Mouse (Mus musculus): Measurements from ENCODE around the gene Med12l. TPM values are rescaled to one million over a fixed set of nuclear protein-coding genes. Genes with fewer than 3 reads are reported as not detected.

Gene Med12l
- polyA plus RNA-seq, 1 experiment from 2014 or later, result 3.6 TPM

DNA sequence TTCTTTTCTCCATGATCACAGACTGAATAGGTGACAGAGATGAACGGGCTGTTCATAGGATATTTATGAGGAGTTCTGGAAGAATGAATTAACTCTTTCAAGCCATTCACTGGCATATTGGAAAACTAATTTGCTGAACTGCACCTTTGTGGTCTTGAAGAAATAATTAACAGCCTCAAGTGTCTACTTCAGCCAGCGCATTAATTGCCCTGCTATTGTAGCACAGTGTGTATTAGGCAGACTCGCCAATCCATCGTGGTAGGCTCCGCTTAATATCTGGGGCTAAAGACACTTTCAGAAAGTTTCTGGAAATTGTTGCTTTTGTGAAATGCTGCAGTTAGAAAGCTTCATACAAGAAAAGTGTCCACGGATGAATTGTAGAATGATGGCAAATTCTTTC is 35.9 kb downstream of the Med12l start:
- DNase-seq (ENCODE audit: low spot score), result no peak
- H3K4me3 ChIP-seq (ENCODE audit: low read depth, low read length), result no peak overlapping the region
- H3K9ac ChIP-seq (ENCODE audit: low read depth, low read length), result no peak overlapping the region
- H3K27ac ChIP-seq (ENCODE audit: low read depth, low read length), result no peak overlapping the region
- 91% methylated on average over 6 of the region's 6 CpGs for WGBS
- ATAC-seq (replicated peaks; ENCODE audit: low FRiP score), result no peak
- H3K4me2 ChIP-seq, result no peak overlapping the region
- no peaks in the 10 kb centered on the region for H3K9me3 ChIP-seq (ENCODE audit: control insufficient read depth, low read length)
- H3K36me3 ChIP-seq (ENCODE audit: control insufficient read depth, insufficient read depth, low read length), result no peaks in the 10 kb centered on the region
- no peaks in the 10 kb centered on the region for H3K27me3 ChIP-seq (replicated peaks; ENCODE audit: control insufficient read depth, insufficient read depth, low read length)
- no peaks in the 10 kb centered on the region for H3K4me1 ChIP-seq (replicated peaks; ENCODE audit: control insufficient read depth, insufficient read depth, low read length)

DNA sequence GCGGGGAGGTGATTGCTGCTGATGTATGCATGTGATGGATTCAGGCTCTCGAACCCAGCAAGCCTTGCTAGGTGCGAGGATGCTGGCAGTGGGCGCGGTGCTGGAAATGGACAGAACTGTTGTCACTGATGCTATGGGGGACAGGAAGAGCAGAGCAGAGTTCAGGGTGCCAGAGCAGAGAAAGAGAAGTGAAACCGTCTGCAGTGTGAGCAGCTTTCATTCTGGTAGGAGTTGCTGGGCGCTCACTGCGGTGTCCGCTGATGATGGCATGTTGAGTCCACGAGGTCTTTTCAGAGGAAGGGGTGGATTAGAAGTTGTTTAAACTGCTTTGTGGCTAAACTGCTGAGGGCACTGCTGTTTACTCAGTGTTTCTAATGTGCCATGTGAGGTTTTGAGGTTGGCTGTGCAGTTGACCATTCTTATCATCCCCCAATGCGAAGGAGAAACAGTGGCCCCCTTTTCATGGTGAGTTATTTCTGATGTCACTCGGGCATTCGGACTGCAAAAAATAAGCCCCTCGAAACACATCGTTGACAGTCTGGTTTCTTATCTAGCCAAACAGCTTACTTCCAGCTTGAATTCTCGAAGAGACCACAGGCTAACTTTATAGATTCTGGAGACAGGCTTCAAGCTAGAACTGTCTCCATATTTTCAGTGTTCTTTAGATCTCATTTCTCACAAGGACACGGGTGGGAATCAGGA is 49.4 kb downstream of the Med12l start:
- Histone ChIP-seq H3K4me1 (replicated peaks; ENCODE audit: control insufficient read depth, insufficient read depth, low read length) (peaks cover 26% of the 10 kb centered on the region), H3K27ac (ENCODE audit: low read depth, low read length) (peak overlapping the region; percentile 77), H3K27me3 (replicated peaks; ENCODE audit: control insufficient read depth, insufficient read depth, low read length) (no peaks in the 10 kb centered on the region), H3K9me3 (ENCODE audit: control insufficient read depth, low read length) (no peaks in the 10 kb centered on the region), H3K9ac (ENCODE audit: low read depth, low read length) (no peak overlapping the region; the same call in 1 of the 2 replicates), H3K4me3 (ENCODE audit: low read depth, low read length) (no peak overlapping the region), H3K4me2 (peak overlapping the region; percentile 43), H3K36me3 (ENCODE audit: control insufficient read depth, insufficient read depth, low read length) (no peaks in the 10 kb centered on the region)
- ATAC-seq (replicated peaks; ENCODE audit: low FRiP score), result no peak
- DNase-seq (ENCODE audit: low spot score), result no peak
- WGBS, result 41% methylated on average over 17 of the region's 17 CpGs

DNA sequence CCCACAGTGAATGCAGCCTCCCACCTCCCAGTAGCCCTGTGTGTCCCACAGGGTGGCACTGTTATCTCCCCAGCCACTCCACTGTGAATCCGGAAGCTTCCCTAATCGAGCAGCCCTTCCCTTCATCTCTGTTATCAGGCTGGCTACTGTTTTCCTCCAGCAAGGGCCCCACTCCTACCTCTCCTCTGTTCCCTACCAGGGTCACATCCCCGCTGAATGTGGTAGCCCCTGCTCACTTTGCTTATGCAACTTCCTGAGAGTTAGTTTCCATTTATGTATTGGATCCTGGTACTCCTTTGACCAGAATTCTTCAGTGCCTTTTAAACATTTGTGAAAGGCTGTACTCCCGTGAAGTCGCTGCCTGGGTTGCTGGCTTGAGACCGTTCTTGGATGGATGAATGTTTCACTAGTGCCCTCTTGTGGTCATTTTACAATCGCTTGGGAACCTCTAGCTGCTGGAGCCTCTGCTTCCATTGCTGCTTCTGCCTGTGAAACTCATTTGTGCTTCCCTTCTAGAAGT is 53.5 kb downstream of the Med12l start:
- H3K4me1 ChIP-seq (replicated peaks; ENCODE audit: control insufficient read depth, insufficient read depth, low read length), result peaks cover 38% of the 10 kb centered on the region
- peak overlapping the region; percentile 61 for H3K4me2 ChIP-seq
- peak overlapping the region; percentile 41; the same call in 1 of the 2 replicates for H3K27ac ChIP-seq (ENCODE audit: low read depth, low read length)
- ATAC-seq (replicated peaks; ENCODE audit: low FRiP score) (peak; percentile 92), DNase-seq (ENCODE audit: low spot score) (peak; percentile 68)
- H3K36me3 ChIP-seq (ENCODE audit: control insufficient read depth, insufficient read depth, low read length), result no peaks in the 10 kb centered on the region
- H3K4me3 ChIP-seq (ENCODE audit: low read depth, low read length), result peak overlapping the region; percentile 32; the same call in 1 of the 2 replicates
- no peaks in the 10 kb centered on the region for H3K27me3 ChIP-seq (replicated peaks; ENCODE audit: control insufficient read depth, insufficient read depth, low read length)
- WGBS, result 0% methylated on average over 7 of the region's 7 CpGs
- H3K9me3 ChIP-seq (ENCODE audit: control insufficient read depth, low read length), result no peaks in the 10 kb centered on the region
- peak overlapping the region; percentile 4; the same call in 1 of the 2 replicates for H3K9ac ChIP-seq (ENCODE audit: low read depth, low read length)

DNA sequence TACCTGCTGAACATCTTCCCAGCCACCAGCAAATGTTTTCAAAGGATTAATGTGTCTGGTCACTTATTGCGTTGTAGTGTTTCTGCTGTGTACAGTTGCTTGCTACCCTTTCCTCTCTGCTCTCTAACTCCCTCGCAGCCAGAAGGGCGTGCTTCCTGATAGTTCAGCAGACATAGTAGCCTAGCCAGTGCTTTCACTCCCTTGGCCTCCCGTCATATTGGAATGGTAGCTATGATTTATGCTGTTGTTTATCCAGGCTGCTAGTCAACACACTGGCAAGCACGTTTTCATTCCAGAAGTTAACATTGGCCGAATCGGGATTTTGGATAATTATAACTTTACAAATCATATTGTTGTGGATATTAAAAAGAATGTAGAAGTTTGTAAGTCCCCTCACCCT is 54.5 kb downstream of the Med12l start:
- 72% methylated on average over 7 of the region's 7 CpGs for WGBS
- ATAC-seq (replicated peaks; ENCODE audit: low FRiP score) (no peak), DNase-seq (ENCODE audit: low spot score) (no peak)
- 0 out of 2 replicates have a peak overlapping the region, but pooled peaks have one; percentile 15 for H3K27ac ChIP-seq (ENCODE audit: low read depth, low read length)
- no peaks in the 10 kb centered on the region for H3K9me3 ChIP-seq (ENCODE audit: control insufficient read depth, low read length)
- no peaks in the 10 kb centered on the region for H3K27me3 ChIP-seq (replicated peaks; ENCODE audit: control insufficient read depth, insufficient read depth, low read length)
- no peak overlapping the region for H3K4me3 ChIP-seq (ENCODE audit: low read depth, low read length)
- no peak overlapping the region for H3K9ac ChIP-seq (ENCODE audit: low read depth, low read length)
- H3K4me2 ChIP-seq, result peak overlapping the region; percentile 2; the same call in 1 of the 2 replicates
- H3K36me3 ChIP-seq (ENCODE audit: control insufficient read depth, insufficient read depth, low read length), result no peaks in the 10 kb centered on the region
- H3K4me1 ChIP-seq (replicated peaks; ENCODE audit: control insufficient read depth, insufficient read depth, low read length), result peaks cover 33% of the 10 kb centered on the region

DNA sequence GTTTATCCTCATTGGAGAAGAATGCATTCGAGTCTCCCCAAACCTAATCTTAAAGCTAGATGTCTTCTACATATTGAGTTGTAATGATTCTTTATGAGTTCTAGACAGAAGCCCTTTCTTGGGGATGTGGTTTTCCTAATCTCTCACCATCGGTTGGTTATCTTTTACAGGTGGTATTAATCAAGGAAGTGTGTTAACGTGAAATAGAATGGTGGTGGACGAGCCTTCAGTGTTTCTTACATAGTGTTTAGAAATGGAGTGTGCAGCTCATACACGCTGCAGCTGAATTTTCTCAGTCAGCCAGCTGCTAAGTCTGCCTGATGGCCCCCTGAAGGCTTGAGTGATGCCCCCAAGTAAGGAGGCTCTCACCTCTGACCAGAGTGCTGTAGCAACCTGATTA is 56.5 kb downstream of the Med12l start:
- H3K27me3 ChIP-seq (replicated peaks; ENCODE audit: control insufficient read depth, insufficient read depth, low read length), result no peaks in the 10 kb centered on the region
- no peaks in the 10 kb centered on the region for H3K36me3 ChIP-seq (ENCODE audit: control insufficient read depth, insufficient read depth, low read length)
- no peak overlapping the region for H3K4me3 ChIP-seq (ENCODE audit: low read depth, low read length)
- H3K4me2 ChIP-seq, result no peak overlapping the region
- 51% methylated on average over 5 of the region's 5 CpGs for WGBS
- peaks cover 31% of the 10 kb centered on the region for H3K4me1 ChIP-seq (replicated peaks; ENCODE audit: control insufficient read depth, insufficient read depth, low read length)
- no peaks in the 10 kb centered on the region for H3K9me3 ChIP-seq (ENCODE audit: control insufficient read depth, low read length)
- no peak overlapping the region for H3K27ac ChIP-seq (ENCODE audit: low read depth, low read length)
- DNase-seq (ENCODE audit: low spot score) (no peak), ATAC-seq (replicated peaks; ENCODE audit: low FRiP score) (no peak)
- H3K9ac ChIP-seq (ENCODE audit: low read depth, low read length), result no peak overlapping the region

DNA sequence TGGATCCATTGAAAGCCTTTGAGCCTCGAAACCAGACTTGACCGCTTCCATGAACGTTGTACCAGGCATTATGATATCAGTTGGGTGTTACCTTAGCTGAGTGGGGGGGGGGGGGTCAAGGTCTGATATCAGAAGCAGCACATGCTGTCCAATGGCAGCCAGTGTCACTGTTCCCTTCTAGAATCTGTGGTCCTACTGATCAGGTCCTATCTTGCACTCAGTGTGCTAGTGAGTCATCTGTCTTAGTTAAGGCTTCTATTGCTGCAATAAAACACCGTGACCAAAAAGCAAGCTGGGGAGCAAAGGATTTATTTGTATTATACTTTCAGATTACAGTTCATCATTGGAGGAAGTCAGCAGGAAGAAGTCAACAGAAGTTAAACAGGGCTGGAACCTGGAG is 57.8 kb downstream of the Med12l start:
- H3K4me2 ChIP-seq, result no peak overlapping the region
- ATAC-seq (replicated peaks; ENCODE audit: low FRiP score) (peak; percentile 71), DNase-seq (ENCODE audit: low spot score) (no peak)
- H3K27me3 ChIP-seq (replicated peaks; ENCODE audit: control insufficient read depth, insufficient read depth, low read length), result no peaks in the 10 kb centered on the region
- no peak overlapping the region for H3K9ac ChIP-seq (ENCODE audit: low read depth, low read length)
- no peaks in the 10 kb centered on the region for H3K9me3 ChIP-seq (ENCODE audit: control insufficient read depth, low read length)
- H3K36me3 ChIP-seq (ENCODE audit: control insufficient read depth, insufficient read depth, low read length), result no peaks in the 10 kb centered on the region
- no peak overlapping the region; the same call in 1 of the 2 replicates for H3K27ac ChIP-seq (ENCODE audit: low read depth, low read length)
- WGBS, result 56% methylated on average over 4 of the region's 4 CpGs
- H3K4me3 ChIP-seq (ENCODE audit: low read depth, low read length), result no peak overlapping the region
- peaks cover 23% of the 10 kb centered on the region for H3K4me1 ChIP-seq (replicated peaks; ENCODE audit: control insufficient read depth, insufficient read depth, low read length)

DNA sequence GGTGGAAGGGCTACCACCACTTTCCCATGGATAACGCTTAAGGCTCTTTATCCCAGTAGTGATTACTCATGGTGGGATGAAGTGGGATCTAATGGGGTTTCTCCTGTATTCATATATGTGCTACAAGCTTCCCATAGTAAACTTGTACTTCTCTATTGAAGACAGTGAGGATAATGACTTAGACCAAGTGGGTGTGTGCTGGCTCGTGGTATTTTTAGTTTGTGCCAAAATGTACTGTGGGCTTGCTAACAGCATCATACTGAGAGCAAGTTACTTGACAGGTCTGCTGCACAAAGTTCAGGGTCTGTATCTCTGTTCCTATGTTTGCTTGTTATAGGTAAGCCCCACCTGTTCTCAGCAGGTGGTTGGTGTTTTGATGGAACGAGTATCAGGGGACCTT is 60.3 kb downstream of the Med12l start:
- Histone ChIP-seq H3K36me3 (ENCODE audit: control insufficient read depth, insufficient read depth, low read length) (no peaks in the 10 kb centered on the region), H3K4me3 (ENCODE audit: low read depth, low read length) (no peak overlapping the region), H3K9ac (ENCODE audit: low read depth, low read length) (no peak overlapping the region), H3K27me3 (replicated peaks; ENCODE audit: control insufficient read depth, insufficient read depth, low read length) (no peaks in the 10 kb centered on the region), H3K4me2 (no peak overlapping the region), H3K27ac (ENCODE audit: low read depth, low read length) (no peak overlapping the region), H3K4me1 (replicated peaks; ENCODE audit: control insufficient read depth, insufficient read depth, low read length) (peaks cover 9% of the 10 kb centered on the region), H3K9me3 (ENCODE audit: control insufficient read depth, low read length) (no peaks in the 10 kb centered on the region)
- DNase-seq (ENCODE audit: low spot score), result no peak
- 84% methylated on average over 3 of the region's 3 CpGs for WGBS
- ATAC-seq (replicated peaks; ENCODE audit: low FRiP score), result no peak

DNA sequence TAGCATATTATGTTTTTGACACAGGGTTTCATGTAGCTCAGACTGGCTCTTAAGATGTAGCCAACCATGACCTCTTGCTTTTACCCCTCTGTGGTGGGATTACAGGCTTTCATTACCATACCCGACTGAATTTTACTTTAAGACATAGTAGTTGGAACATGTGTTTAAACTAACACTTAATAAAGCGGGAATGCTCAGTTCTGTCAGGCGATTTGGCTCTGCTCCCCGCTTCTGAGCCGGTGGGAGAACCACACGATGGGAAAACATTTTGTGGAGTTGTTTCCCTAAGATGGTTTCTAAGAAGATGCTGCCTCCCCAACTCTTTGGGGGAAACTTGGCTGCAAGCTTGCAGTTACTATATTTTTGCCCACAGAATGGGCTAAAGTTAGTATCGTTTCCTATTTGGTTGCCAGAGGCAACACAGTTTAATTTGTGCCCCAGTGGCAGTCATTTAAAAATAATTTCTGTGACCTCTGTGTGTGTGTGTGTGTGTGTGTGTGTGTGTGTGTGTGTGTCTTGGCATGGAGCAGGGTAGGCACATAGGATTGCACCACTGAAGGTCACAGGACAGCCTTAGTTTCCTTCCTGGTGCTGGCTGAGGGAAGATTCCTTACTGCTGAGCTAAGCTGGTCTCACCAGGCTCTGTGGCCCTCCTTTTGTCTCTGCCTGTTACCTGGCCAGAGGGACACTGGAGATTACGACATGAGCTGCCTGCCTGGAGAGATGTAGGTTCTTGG is 61.1 kb downstream of the Med12l start:
- H3K4me1 ChIP-seq (replicated peaks; ENCODE audit: control insufficient read depth, insufficient read depth, low read length), result peaks cover 9% of the 10 kb centered on the region
- no peak overlapping the region for H3K9ac ChIP-seq (ENCODE audit: low read depth, low read length)
- H3K4me3 ChIP-seq (ENCODE audit: low read depth, low read length), result no peak overlapping the region
- H3K4me2 ChIP-seq, result no peak overlapping the region
- no peaks in the 10 kb centered on the region for H3K9me3 ChIP-seq (ENCODE audit: control insufficient read depth, low read length)
- 83% methylated on average over 8 of the region's 8 CpGs for WGBS
- no peak overlapping the region for H3K27ac ChIP-seq (ENCODE audit: low read depth, low read length)
- DNase-seq (ENCODE audit: low spot score) (no peak), ATAC-seq (replicated peaks; ENCODE audit: low FRiP score) (no peak)
- no peaks in the 10 kb centered on the region for H3K27me3 ChIP-seq (replicated peaks; ENCODE audit: control insufficient read depth, insufficient read depth, low read length)
- no peaks in the 10 kb centered on the region for H3K36me3 ChIP-seq (ENCODE audit: control insufficient read depth, insufficient read depth, low read length)

All from liver, embryonic 11.5 days (tissue).